8 mouse cellular contexts compared by ENCODE assay signal in genomic region chr8:84810896-84811295, GRCm38 (mm10). TPM values are rescaled to one million over a fixed set of nuclear protein-coding genes. Genes with fewer than 3 reads are reported as not detected.
A peak's percentile ranks its signal among the peaks of the same experiment; 100 is the strongest.
DNase-seq lines count a peak whose midpoint lies in the region; ATAC-seq and TF ChIP-seq lines count a peak whose summit lies in the region.

No protein-coding gene starts in this region.

- TF ChIP-seq POLR2A in brain, embryonic 14.5 days (IDR thresholded peaks at IDR 0.05; ENCODE audit: borderline replicate concordance, extremely low read depth, insufficient read depth, insufficient read length, poor library complexity, severe bottlenecking): 0 out of 2 replicates have a peak, but pooled peaks have one; percentile 6

- H3K9me3 ChIP-seq in heart, embryonic 11.5 days (replicated peaks; ENCODE audit: control insufficient read depth, low read length): 0 out of 2 replicates have a peak, but pooled peaks cover 4% of the 10 kb centered on the region
- no peaks in the 10 kb centered on the region for H3K9me3 ChIP-seq in kidney, embryonic 15.5 days (replicated peaks)
- H3K9me3 ChIP-seq in limb, embryonic 15.5 days: no peaks in the 10 kb centered on the region
- no peaks in the 10 kb centered on the region for H3K9me3 ChIP-seq in midbrain, postnatal 0 days (ENCODE audit: low read length)

- H3K4me1 ChIP-seq in heart, embryonic 11.5 days (ENCODE audit: control insufficient read depth, insufficient read depth, low read length): peaks cover 3% of the 10 kb centered on the region; the same call in 1 of the 2 replicates
- peaks cover 27% of the 10 kb centered on the region for H3K4me1 ChIP-seq in kidney, embryonic 15.5 days
- peaks cover 42% of the 10 kb centered on the region for H3K4me1 ChIP-seq in limb, embryonic 15.5 days
- H3K4me1 ChIP-seq in midbrain, postnatal 0 days (ENCODE audit: insufficient read depth, low read length): no peaks in the 10 kb centered on the region

- ATAC-seq in erythroblast, adult 5-6 weeks (replicated peaks; ENCODE audit: low FRiP score, poor library complexity, severe bottlenecking): peak; percentile 62
- ATAC-seq in heart, embryonic 11.5 days (replicated peaks; ENCODE audit: insufficient number of reproducible peaks, low FRiP score, low TSS enrichment): peak; percentile 70; the same call in 1 of the 2 replicates
- ATAC-seq in kidney, embryonic 15.5 days (replicated peaks; ENCODE audit: low FRiP score): peak; percentile 79
- ATAC-seq in limb, embryonic 15.5 days (ENCODE audit: insufficient number of reproducible peaks, low FRiP score, low TSS enrichment, low read depth): peak; percentile 59
- peak; percentile 84 for ATAC-seq in midbrain, postnatal 0 days (ENCODE audit: low FRiP score)

- H3K27ac ChIP-seq in heart, embryonic 11.5 days (ENCODE audit: low read depth, low read length): no peak overlapping the region
- H3K27ac ChIP-seq in kidney, embryonic 15.5 days: no peak overlapping the region
- no peak overlapping the region for H3K27ac ChIP-seq in limb, embryonic 15.5 days
- H3K27ac ChIP-seq in midbrain, postnatal 0 days (ENCODE audit: low read depth, low read length): no peak overlapping the region

- WGBS in heart, embryonic 11.5 days (ENCODE audit: insufficient replicate concordance): 1% methylated on average over 32 of the region's 32 CpGs
- WGBS in kidney, embryonic 15.5 days: under 1% methylated on average over 32 of the region's 32 CpGs
- under 1% methylated on average over 32 of the region's 32 CpGs for WGBS in limb, embryonic 15.5 days
- under 1% methylated on average over 32 of the region's 32 CpGs for WGBS in midbrain, postnatal 0 days

- no peak overlapping the region; the same call in 1 of the 2 replicates for H3K9ac ChIP-seq in heart, embryonic 11.5 days (ENCODE audit: low read depth, low read length)
- no peak overlapping the region; the same call in 1 of the 2 replicates for H3K9ac ChIP-seq in kidney, embryonic 15.5 days
- no peak overlapping the region for H3K9ac ChIP-seq in limb, embryonic 15.5 days
- H3K9ac ChIP-seq in midbrain, postnatal 0 days (replicated peaks; ENCODE audit: low read length, poor library complexity, severe bottlenecking): peak overlapping the region; percentile 24

- H3K27me3 ChIP-seq in heart, embryonic 11.5 days (ENCODE audit: control insufficient read depth, insufficient read depth, low read length): peaks cover 38% of the 10 kb centered on the region
- peaks cover 85% of the 10 kb centered on the region for H3K27me3 ChIP-seq in kidney, embryonic 15.5 days
- H3K27me3 ChIP-seq in limb, embryonic 15.5 days: peaks cover 4% of the 10 kb centered on the region
- H3K27me3 ChIP-seq in midbrain, postnatal 0 days (ENCODE audit: insufficient read depth, low read length): 0 out of 2 replicates have a peak, but pooled peaks cover 3% of the 10 kb centered on the region

- H3K36me3 ChIP-seq in heart, embryonic 11.5 days (ENCODE audit: control insufficient read depth, insufficient read depth, low read length): no peaks in the 10 kb centered on the region
- H3K36me3 ChIP-seq in kidney, embryonic 15.5 days: no peaks in the 10 kb centered on the region
- H3K36me3 ChIP-seq in limb, embryonic 15.5 days: no peaks in the 10 kb centered on the region
- no peaks in the 10 kb centered on the region for H3K36me3 ChIP-seq in midbrain, postnatal 0 days (ENCODE audit: insufficient read depth, low read length)

- peak overlapping the region; percentile 37 for H3K4me3 ChIP-seq in heart, embryonic 11.5 days (ENCODE audit: low read depth, low read length)
- H3K4me3 ChIP-seq in kidney, embryonic 15.5 days (replicated peaks): peak overlapping the region; percentile 39
- H3K4me3 ChIP-seq in limb, embryonic 15.5 days: peak overlapping the region; percentile 39
- H3K4me3 ChIP-seq in midbrain, postnatal 0 days (ENCODE audit: low read depth, low read length): peak overlapping the region; percentile 40

- DNase-seq in A20 (ENCODE audit: low read depth, low spot score): peak; percentile 89
- peak; percentile 96 for DNase-seq in brain, embryonic 14.5 days (ENCODE audit: low read depth)
- peak; percentile 93 for DNase-seq in midbrain, postnatal 0 days (ENCODE audit: low spot score)
- peak; percentile 93 to 94 for DNase-seq in spleen, postnatal 10 days (ENCODE audit: low spot score in 2 of 2)

- peak; percentile 83 for TF ChIP-seq CTCF in brain, embryonic 14.5 days (IDR thresholded peaks at IDR 0.05; ENCODE audit: borderline replicate concordance, extremely low read depth, insufficient read depth, insufficient read length)
- peak; percentile 82 for TF ChIP-seq CTCF in midbrain, postnatal 0 days (IDR thresholded peaks at IDR 0.05)

- H3K4me2 ChIP-seq in heart, embryonic 11.5 days: peak overlapping the region; percentile 70
- peak overlapping the region; percentile 71 for H3K4me2 ChIP-seq in kidney, embryonic 15.5 days
- H3K4me2 ChIP-seq in limb, embryonic 15.5 days: peak overlapping the region; percentile 55
- H3K4me2 ChIP-seq in midbrain, postnatal 0 days (ENCODE audit: low read depth, low read length, poor library complexity, severe bottlenecking): peak overlapping the region; percentile 69

RNA-seq across cellular contexts. Expression of gene Nfix, which starts 10.8 kb away (rescaled TPM):
- 34.0 and 46.8 TPM in 2 replicates for polyA plus RNA-seq in brain, embryonic 14.5 days (2012; rRNA removed)
- 19.0 and 24.5 TPM in 2 replicates for total RNA-seq in erythroblast, adult 5-6 weeks (2015; ENCODE audit: low replicate concordance)
- total RNA-seq in erythroblast, adult 5-6 weeks (2017; ENCODE audit: low replicate concordance): 7.9 and 14.1 TPM in 2 replicates
- polyA plus RNA-seq in heart, embryonic 11.5 days (2014; fragmentation: Nextera tagmentation; extraction: Ambion mirVana): 6.1 and 7.6 TPM in 2 replicates
- 14.2 and 15.5 TPM in 2 replicates for polyA plus RNA-seq in kidney, embryonic 15.5 days (2015; fragmentation: Nextera tagmentation; extraction: Ambion mirVana)
- 87.0 and 100 TPM in 2 replicates for polyA plus RNA-seq in limb, embryonic 15.5 days (2015; fragmentation: Nextera tagmentation; extraction: Ambion mirVana)
- total RNA-seq in midbrain, postnatal 0 days (2014; rRNA removed): 40.1 and 62.5 TPM in 2 replicates
- polyA plus RNA-seq in midbrain, postnatal 0 days (2015; fragmentation: Nextera tagmentation; extraction: Ambion mirVana): 41.7 and 53.7 TPM in 2 replicates

RNA-seq across cellular contexts. Expression of gene Dand5, which starts 11.7 kb away (rescaled TPM):
- 8.0 and 8.9 TPM in 2 replicates for polyA plus RNA-seq in brain, embryonic 14.5 days (2012; rRNA removed)
- total RNA-seq in erythroblast, adult 5-6 weeks (2015; ENCODE audit: low replicate concordance): 2.3 TPM in 1 of 2 replicates, not detected in the other
- 2.3 and 3.9 TPM in 2 replicates for total RNA-seq in erythroblast, adult 5-6 weeks (2017; ENCODE audit: low replicate concordance)
- 5.0 and 6.0 TPM in 2 replicates for polyA plus RNA-seq in heart, embryonic 11.5 days (2014; fragmentation: Nextera tagmentation; extraction: Ambion mirVana)
- 6.3 and 7.0 TPM in 2 replicates for polyA plus RNA-seq in kidney, embryonic 15.5 days (2015; fragmentation: Nextera tagmentation; extraction: Ambion mirVana)
- 7.5 and 8.0 TPM in 2 replicates for polyA plus RNA-seq in limb, embryonic 15.5 days (2015; fragmentation: Nextera tagmentation; extraction: Ambion mirVana)
- total RNA-seq in midbrain, postnatal 0 days (2014; rRNA removed): 7.6 and 7.7 TPM in 2 replicates
- polyA plus RNA-seq in midbrain, postnatal 0 days (2015; fragmentation: Nextera tagmentation; extraction: Ambion mirVana): 12.6 and 14.5 TPM in 2 replicates

RNA-seq across cellular contexts. Expression of gene Gadd45gip1, which starts 20.4 kb away (rescaled TPM):
- polyA plus RNA-seq in brain, embryonic 14.5 days (2012; rRNA removed): 30.1 and 39.2 TPM in 2 replicates
- total RNA-seq in erythroblast, adult 5-6 weeks (2015; ENCODE audit: low replicate concordance): 4.4 and 5.9 TPM in 2 replicates
- total RNA-seq in erythroblast, adult 5-6 weeks (2017; ENCODE audit: low replicate concordance): 7.4 and 7.7 TPM in 2 replicates
- 51.5 and 52.2 TPM in 2 replicates for polyA plus RNA-seq in heart, embryonic 11.5 days (2014; fragmentation: Nextera tagmentation; extraction: Ambion mirVana)
- 52.6 and 53.0 TPM in 2 replicates for polyA plus RNA-seq in kidney, embryonic 15.5 days (2015; fragmentation: Nextera tagmentation; extraction: Ambion mirVana)
- polyA plus RNA-seq in limb, embryonic 15.5 days (2015; fragmentation: Nextera tagmentation; extraction: Ambion mirVana): 44.7 and 45.6 TPM in 2 replicates
- total RNA-seq in midbrain, postnatal 0 days (2014; rRNA removed): 27.5 and 28.2 TPM in 2 replicates
- polyA plus RNA-seq in midbrain, postnatal 0 days (2015; fragmentation: Nextera tagmentation; extraction: Ambion mirVana): 42.9 and 45.1 TPM in 2 replicates

RNA-seq across cellular contexts. Expression of gene Rad23a, which starts 29.6 kb away (rescaled TPM):
- polyA plus RNA-seq in brain, embryonic 14.5 days (2012; rRNA removed): 63.7 and 66.0 TPM in 2 replicates
- 379 and 406 TPM in 2 replicates for total RNA-seq in erythroblast, adult 5-6 weeks (2015; ENCODE audit: low replicate concordance)
- total RNA-seq in erythroblast, adult 5-6 weeks (2017; ENCODE audit: low replicate concordance): 572 and 669 TPM in 2 replicates
- 125 and 127 TPM in 2 replicates for polyA plus RNA-seq in heart, embryonic 11.5 days (2014; fragmentation: Nextera tagmentation; extraction: Ambion mirVana)
- polyA plus RNA-seq in kidney, embryonic 15.5 days (2015; fragmentation: Nextera tagmentation; extraction: Ambion mirVana): 112 and 122 TPM in 2 replicates
- 102 and 122 TPM in 2 replicates for polyA plus RNA-seq in limb, embryonic 15.5 days (2015; fragmentation: Nextera tagmentation; extraction: Ambion mirVana)
- 43.8 and 57.5 TPM in 2 replicates for total RNA-seq in midbrain, postnatal 0 days (2014; rRNA removed)
- polyA plus RNA-seq in midbrain, postnatal 0 days (2015; fragmentation: Nextera tagmentation; extraction: Ambion mirVana): 83.5 and 88.3 TPM in 2 replicates

RNA-seq across cellular contexts. Expression of gene Calr, which starts 35.8 kb away (rescaled TPM):
- polyA plus RNA-seq in brain, embryonic 14.5 days (2012; rRNA removed): 374 and 466 TPM in 2 replicates
- 255 and 289 TPM in 2 replicates for total RNA-seq in erythroblast, adult 5-6 weeks (2015; ENCODE audit: low replicate concordance)
- total RNA-seq in erythroblast, adult 5-6 weeks (2017; ENCODE audit: low replicate concordance): 800 and 908 TPM in 2 replicates
- 830 and 894 TPM in 2 replicates for polyA plus RNA-seq in heart, embryonic 11.5 days (2014; fragmentation: Nextera tagmentation; extraction: Ambion mirVana)
- 1,039 and 1,041 TPM in 2 replicates for polyA plus RNA-seq in kidney, embryonic 15.5 days (2015; fragmentation: Nextera tagmentation; extraction: Ambion mirVana)
- 1,060 and 1,089 TPM in 2 replicates for polyA plus RNA-seq in limb, embryonic 15.5 days (2015; fragmentation: Nextera tagmentation; extraction: Ambion mirVana)
- 369 and 436 TPM in 2 replicates for total RNA-seq in midbrain, postnatal 0 days (2014; rRNA removed)
- polyA plus RNA-seq in midbrain, postnatal 0 days (2015; fragmentation: Nextera tagmentation; extraction: Ambion mirVana): 444 and 445 TPM in 2 replicates
